Mouse (Mus musculus) lung, postnatal 0 days (tissue): ENCODE results near the gene Gm8122.
"Not testable (repeated sequence)": the region's sequence is repeated elsewhere in the genome, so short reads cannot be mapped to it uniquely, and the experiment has no call there.

Source experiments
- CTCF ChIP-seq: IDR thresholded peaks from 2 replicates; pipeline ENCODE4 v1.5.1; 2016; ENCODE audit warnings: antibody characterized with exemption, mild to moderate bottlenecking
- EP300 ChIP-seq: IDR thresholded peaks from 2 replicates; pipeline ENCODE4 v1.6.1; 2016; ENCODE audit warnings: antibody characterized with exemption, mild to moderate bottlenecking, control low read depth

GRCm38 (mm10) chr14:43274986-43275511 is 39.9 kb upstream of the Gm8122 start, which contains the start of gene Gm9732:
- TF ChIP-seq CTCF, EP300: not testable (repeated sequence)
